Mouse (Mus musculus): ENCODE measurements around the gene Tbc1d30. TPM values are rescaled to one million over a fixed set of nuclear protein-coding genes. Genes with fewer than 3 reads are reported as not detected.
A peak's percentile ranks its signal among the peaks of the same experiment; 100 is the strongest.

The Tbc1d30 gene
- polyA plus RNA-seq, 1 experiment = 1.0 TPM

DNA sequence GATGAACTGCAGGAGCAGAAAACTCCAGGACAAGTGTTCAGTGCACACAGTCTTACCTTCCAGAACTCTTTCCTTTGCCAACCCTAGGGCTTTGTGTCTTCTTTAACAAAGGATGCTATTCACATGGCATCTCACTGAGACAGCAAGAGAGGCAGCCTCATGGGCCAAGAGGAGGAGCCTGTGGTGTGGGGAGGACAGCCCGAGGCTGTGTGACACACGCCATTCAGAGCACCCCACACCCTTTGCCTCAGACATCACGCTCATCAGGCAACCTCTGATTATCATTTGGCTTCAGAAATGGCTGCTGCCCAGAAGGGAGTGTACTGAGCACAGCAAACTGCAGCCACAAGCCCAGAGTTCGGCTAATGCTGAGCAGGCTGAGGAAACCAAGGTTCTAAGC, 36.9 kb downstream of the Tbc1d30 start:
- TF ChIP-seq CTCF (conservative IDR thresholded peaks at IDR 0.05; ENCODE audit: insufficient read depth, insufficient read length, low read depth, low read length) = no peak
- no peak for TF ChIP-seq POLR2A (IDR thresholded peaks at IDR 0.05; ENCODE audit: low read depth, low read length)
- Histone ChIP-seq H3K4me3 (ENCODE audit: insufficient read depth, low read depth, low read length) (no peak overlapping the region), H3K36me3 (ENCODE audit: control insufficient read depth, insufficient read depth, low read length) (no peaks in the 10 kb centered on the region), H3K27me3 (replicated peaks; ENCODE audit: control insufficient read depth, insufficient read depth, low read length) (no peaks in the 10 kb centered on the region; the same call in 1 of the 2 replicates), H3K4me1 (ENCODE audit: control insufficient read depth, insufficient read depth, low read length) (no peaks in the 10 kb centered on the region), H3K27ac (ENCODE audit: insufficient read depth, low read depth, low read length) (no peak overlapping the region)
- no peak for DNase-seq
- 72% methylated on average over 4 of the region's 4 CpGs for WGBS

GRCm38 (mm10) chr10:121313049-121313448, 38.0 kb downstream of the Tbc1d30 start:
- no peaks in the 10 kb centered on the region for H3K4me1 ChIP-seq (ENCODE audit: control insufficient read depth, insufficient read depth, low read length)
- H3K4me3 ChIP-seq (ENCODE audit: insufficient read depth, low read depth, low read length) = no peak overlapping the region
- WGBS = 94% methylated on average over 3 of the region's 3 CpGs
- no peaks in the 10 kb centered on the region for H3K36me3 ChIP-seq (ENCODE audit: control insufficient read depth, insufficient read depth, low read length)
- H3K27me3 ChIP-seq (replicated peaks; ENCODE audit: control insufficient read depth, insufficient read depth, low read length) = no peaks in the 10 kb centered on the region; the same call in 1 of the 2 replicates
- no peak overlapping the region for H3K27ac ChIP-seq (ENCODE audit: insufficient read depth, low read depth, low read length)
- DNase-seq = no peak
- TF ChIP-seq POLR2A (IDR thresholded peaks at IDR 0.05; ENCODE audit: low read depth, low read length) = no peak
- no peak for TF ChIP-seq CTCF (conservative IDR thresholded peaks at IDR 0.05; ENCODE audit: insufficient read depth, insufficient read length, low read depth, low read length)

DNA sequence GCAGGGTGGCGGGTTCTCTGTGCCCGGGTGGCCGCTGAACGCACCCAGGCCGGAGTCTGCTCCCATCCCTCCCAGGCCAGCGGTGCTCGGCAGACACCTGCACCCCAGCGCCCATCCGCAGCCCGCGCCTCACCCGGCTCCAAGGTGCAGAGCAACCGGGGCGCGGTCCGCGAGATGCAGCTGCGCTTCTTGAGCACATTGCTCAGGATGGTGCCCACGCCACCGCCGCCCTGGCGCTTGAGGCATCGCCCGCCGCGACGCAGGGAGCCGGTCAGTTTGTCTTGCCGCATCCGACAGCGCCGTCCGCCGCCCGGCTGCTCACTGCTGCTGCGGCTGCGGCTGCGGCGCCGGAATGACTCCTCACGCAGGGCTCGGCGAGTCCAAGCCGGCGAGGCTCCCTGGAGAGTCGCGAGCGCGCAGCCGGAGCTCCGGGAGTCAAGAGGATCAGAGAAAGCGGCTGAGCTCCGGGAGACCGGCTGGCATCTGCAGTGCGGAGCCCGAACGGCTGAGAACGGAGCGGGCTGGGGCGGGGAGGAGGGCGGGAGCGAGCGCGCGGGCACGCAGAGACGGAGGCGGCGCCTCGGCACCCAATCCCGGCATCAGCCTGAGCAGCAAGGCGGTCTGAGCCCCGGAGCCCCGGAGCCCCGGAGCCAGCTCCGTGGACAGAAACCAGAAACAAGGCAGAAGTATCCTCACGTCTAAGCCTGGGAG, 40.4 kb downstream of the Tbc1d30 start:
- Histone ChIP-seq H3K27ac (ENCODE audit: insufficient read depth, low read depth, low read length) (no peak overlapping the region), H3K4me1 (ENCODE audit: control insufficient read depth, insufficient read depth, low read length) (no peaks in the 10 kb centered on the region), H3K27me3 (replicated peaks; ENCODE audit: control insufficient read depth, insufficient read depth, low read length) (no peaks in the 10 kb centered on the region; the same call in 1 of the 2 replicates), H3K36me3 (ENCODE audit: control insufficient read depth, insufficient read depth, low read length) (no peaks in the 10 kb centered on the region), H3K4me3 (ENCODE audit: insufficient read depth, low read depth, low read length) (peak overlapping the region; percentile 55)
- TF ChIP-seq POLR2A (IDR thresholded peaks at IDR 0.05; ENCODE audit: low read depth, low read length) (no peak), CTCF (conservative IDR thresholded peaks at IDR 0.05; ENCODE audit: insufficient read depth, insufficient read length, low read depth, low read length) (no peak)
- DNase-seq = peak; percentile 57
- 1% methylated on average over 77 of the region's 77 CpGs for WGBS

DNA sequence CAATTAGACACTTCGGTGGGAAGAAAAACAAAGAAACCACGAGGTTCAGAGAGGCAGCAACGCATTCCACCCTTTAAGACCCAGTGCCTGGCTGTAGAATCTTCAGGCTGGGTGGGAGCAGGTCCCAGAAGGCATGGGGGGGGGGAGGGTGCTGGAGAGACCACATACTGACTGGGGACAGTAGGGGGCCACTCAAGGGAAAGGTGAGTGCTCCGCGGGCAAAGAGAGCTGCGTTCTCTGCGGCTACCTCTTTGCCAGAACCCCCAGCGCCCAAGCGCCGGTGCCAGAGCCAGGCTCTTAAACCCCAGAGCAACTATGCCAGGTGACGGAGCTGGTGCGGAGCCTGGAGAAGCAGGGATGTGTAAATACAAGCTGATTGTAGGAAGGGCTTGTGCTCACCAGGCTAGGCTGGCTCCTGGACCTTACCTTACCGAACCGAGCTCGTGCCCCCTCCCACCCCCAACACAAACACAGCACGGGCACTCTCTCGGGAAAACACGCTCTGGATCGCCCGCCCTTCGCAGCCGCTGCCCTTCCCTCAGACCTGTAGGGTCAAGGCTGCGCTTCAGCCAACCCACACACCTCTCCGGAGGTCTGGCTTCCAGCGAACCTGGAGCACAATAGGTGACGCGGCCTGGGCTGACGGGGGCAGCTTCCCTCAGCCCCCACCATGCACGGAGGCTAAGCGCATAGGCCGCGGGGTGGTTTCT, 41.1 kb downstream of the Tbc1d30 start:
- H3K27ac ChIP-seq (ENCODE audit: insufficient read depth, low read depth, low read length) = no peak overlapping the region
- TF ChIP-seq POLR2A (IDR thresholded peaks at IDR 0.05; ENCODE audit: low read depth, low read length) = no peak
- TF ChIP-seq CTCF (conservative IDR thresholded peaks at IDR 0.05; ENCODE audit: insufficient read depth, insufficient read length, low read depth, low read length) = no peak
- whole genome bisulfite sequencing = 3% methylated on average over 32 of the region's 32 CpGs
- H3K4me1 ChIP-seq (ENCODE audit: control insufficient read depth, insufficient read depth, low read length) = no peaks in the 10 kb centered on the region
- no peaks in the 10 kb centered on the region for H3K36me3 ChIP-seq (ENCODE audit: control insufficient read depth, insufficient read depth, low read length)
- no peak for DNase-seq
- H3K4me3 ChIP-seq (ENCODE audit: insufficient read depth, low read depth, low read length) = peak overlapping the region; percentile 55
- H3K27me3 ChIP-seq (replicated peaks; ENCODE audit: control insufficient read depth, insufficient read depth, low read length) = no peaks in the 10 kb centered on the region; the same call in 1 of the 2 replicates

DNA sequence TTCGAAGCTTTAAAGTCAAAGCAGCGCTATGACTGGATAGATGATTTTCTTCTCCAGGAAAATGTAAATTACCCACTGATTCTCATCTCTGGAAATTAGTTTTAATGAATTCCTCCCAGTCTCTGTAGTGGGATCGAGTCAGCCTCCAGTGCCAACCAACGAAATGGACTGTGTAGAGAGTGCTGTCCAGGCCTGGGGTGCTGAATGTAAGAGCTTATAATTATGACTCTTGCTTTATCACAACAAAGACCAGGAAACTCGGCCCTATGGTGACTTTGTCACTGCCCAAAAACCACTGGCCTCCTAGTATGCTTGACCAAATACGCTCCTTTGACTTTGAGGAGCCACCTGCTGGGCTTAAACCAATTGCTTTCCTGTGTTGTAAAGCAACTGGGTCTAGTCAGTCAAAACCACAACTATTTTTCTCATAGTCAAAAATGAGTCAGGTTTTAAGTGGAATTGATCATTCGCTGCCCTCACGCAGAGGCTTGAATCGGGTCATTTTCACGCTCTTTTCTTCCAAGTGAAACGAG, 41.9 kb downstream of the Tbc1d30 start:
- Histone ChIP-seq H3K4me3 (ENCODE audit: insufficient read depth, low read depth, low read length) (no peak overlapping the region), H3K4me1 (ENCODE audit: control insufficient read depth, insufficient read depth, low read length) (no peaks in the 10 kb centered on the region), H3K36me3 (ENCODE audit: control insufficient read depth, insufficient read depth, low read length) (no peaks in the 10 kb centered on the region), H3K27ac (ENCODE audit: insufficient read depth, low read depth, low read length) (no peak overlapping the region), H3K27me3 (replicated peaks; ENCODE audit: control insufficient read depth, insufficient read depth, low read length) (no peaks in the 10 kb centered on the region; the same call in 1 of the 2 replicates)
- DNase-seq = no peak
- WGBS = 41% methylated on average over 11 of the region's 11 CpGs
- TF ChIP-seq CTCF (conservative IDR thresholded peaks at IDR 0.05; ENCODE audit: insufficient read depth, insufficient read length, low read depth, low read length) = no peak
- TF ChIP-seq POLR2A (IDR thresholded peaks at IDR 0.05; ENCODE audit: low read depth, low read length) = no peak

DNA sequence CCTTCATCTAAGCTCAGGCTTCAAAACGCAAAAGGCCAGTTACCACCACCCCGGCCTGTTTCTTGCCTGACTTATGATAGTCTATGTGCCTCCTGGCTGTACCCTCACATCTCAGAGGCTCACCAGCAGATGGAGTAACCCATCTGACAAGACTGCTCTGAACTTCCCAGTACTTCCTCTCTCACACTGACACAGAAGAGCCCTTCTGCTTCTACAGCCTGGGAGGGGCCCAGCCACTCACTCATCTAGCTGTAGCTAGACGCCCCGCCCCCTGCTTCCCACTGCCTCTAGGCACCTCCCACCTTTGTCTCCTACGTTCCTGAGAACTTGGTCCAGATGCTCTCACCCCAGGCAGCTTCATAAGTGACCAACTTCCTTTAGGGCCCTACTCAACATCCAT, 45.6 kb downstream of the Tbc1d30 start:
- TF ChIP-seq CTCF (conservative IDR thresholded peaks at IDR 0.05; ENCODE audit: insufficient read depth, insufficient read length, low read depth, low read length) (peak; percentile 21; the same call in 1 of the 2 replicates), POLR2A (IDR thresholded peaks at IDR 0.05; ENCODE audit: low read depth, low read length) (no peak)
- Histone ChIP-seq H3K27ac (ENCODE audit: insufficient read depth, low read depth, low read length) (no peak overlapping the region), H3K36me3 (ENCODE audit: control insufficient read depth, insufficient read depth, low read length) (no peaks in the 10 kb centered on the region), H3K27me3 (replicated peaks; ENCODE audit: control insufficient read depth, insufficient read depth, low read length) (no peaks in the 10 kb centered on the region), H3K4me1 (ENCODE audit: control insufficient read depth, insufficient read depth, low read length) (no peaks in the 10 kb centered on the region), H3K4me3 (ENCODE audit: insufficient read depth, low read depth, low read length) (no peak overlapping the region)
- no peak for DNase-seq
- WGBS = 43% methylated on average over 5 of the region's 5 CpGs

DNA sequence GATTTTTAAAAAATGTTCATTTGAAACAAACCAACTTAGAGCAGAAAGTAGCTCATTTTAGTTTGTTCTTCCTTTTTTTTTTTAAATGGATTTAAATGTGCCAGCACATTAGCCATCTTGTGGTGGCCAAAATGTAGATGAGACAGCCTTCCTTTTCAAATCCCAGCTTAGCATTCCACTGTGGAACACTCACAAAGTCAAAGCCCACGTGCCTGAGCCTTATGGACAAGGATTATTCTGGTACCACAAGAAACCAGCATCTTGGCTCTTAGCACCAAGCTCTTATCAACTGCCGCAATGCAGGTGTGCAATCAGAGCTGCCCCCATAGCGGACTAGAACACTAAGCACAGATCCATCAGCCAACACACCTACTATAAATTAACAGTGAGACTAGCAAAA, 47.5 kb downstream of the Tbc1d30 start:
- Histone ChIP-seq H3K36me3 (ENCODE audit: control insufficient read depth, insufficient read depth, low read length) (no peaks in the 10 kb centered on the region), H3K4me1 (ENCODE audit: control insufficient read depth, insufficient read depth, low read length) (no peaks in the 10 kb centered on the region), H3K4me3 (ENCODE audit: insufficient read depth, low read depth, low read length) (no peak overlapping the region), H3K27me3 (replicated peaks; ENCODE audit: control insufficient read depth, insufficient read depth, low read length) (no peaks in the 10 kb centered on the region), H3K27ac (ENCODE audit: insufficient read depth, low read depth, low read length) (no peak overlapping the region)
- no peak for DNase-seq
- 77% methylated on average over 3 of the region's 3 CpGs for WGBS
- no peak for TF ChIP-seq CTCF (conservative IDR thresholded peaks at IDR 0.05; ENCODE audit: insufficient read depth, insufficient read length, low read depth, low read length)

Measured in kidney, adult 2 months (tissue).